Mouse (Mus musculus) cortical plate, adult 2 months (tissue): Measurements from ENCODE around the gene Arhgap23.

ENCODE experiments used
- CTCF ChIP-seq: fragments of 200-500 bp; IDR thresholded peaks from 2 replicates; pipeline ENCODE4 v1.5.1; 2011; ENCODE audit warnings: mild to moderate bottlenecking, control low read depth, low read length; ENCODE audit not compliant: insufficient read depth; ENCODE audit errors: extremely low read depth
- POLR2A ChIP-seq: fragments of 200-500 bp; IDR thresholded peaks from 2 replicates; pipeline ENCODE4 v1.6.1; 2011; ENCODE audit warnings: mild to moderate bottlenecking, low read length, control low read depth; ENCODE audit not compliant: insufficient read depth; ENCODE audit errors: extremely low read depth

DNA sequence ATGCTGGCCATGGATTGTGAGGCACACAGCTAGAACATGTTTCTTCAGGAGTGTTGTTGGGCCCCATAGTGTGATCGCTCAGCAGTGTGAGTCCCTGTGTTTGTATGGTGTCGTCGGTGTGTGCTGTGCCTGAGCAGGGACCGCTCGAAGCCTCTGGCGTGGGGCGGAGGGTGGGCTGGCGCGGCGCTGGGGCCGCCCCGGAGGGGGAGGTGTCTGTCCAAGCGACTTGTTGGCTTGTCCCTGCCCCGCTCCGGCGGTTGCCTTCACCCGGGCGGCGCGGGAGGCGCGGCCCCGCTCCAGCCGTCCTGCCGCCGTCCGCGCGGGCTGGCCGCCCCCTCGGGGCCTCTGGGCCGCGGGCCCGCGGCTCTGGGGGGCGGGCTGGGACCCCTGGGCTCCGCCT lies 24.6 kb downstream of the Arhgap23 start:
- TF ChIP-seq CTCF: no peak
- no peak for TF ChIP-seq POLR2A
